Mouse (Mus musculus) erythroblast, embryonic 14.5 days (primary cell): ENCODE data around the gene Esyt3.

Experiments used
- GATA1 ChIP-seq: IDR thresholded peaks from 2 replicates; pipeline ENCODE4 v1.6.1; 2012; ENCODE audit warnings: low read length, inconsistent platforms, mixed read lengths
- TAL1 ChIP-seq: IDR thresholded peaks from 3 replicates; pipeline ENCODE4 v1.6.1; 2012; ENCODE audit warnings: low read length, inconsistent platforms, mixed read lengths

DNA sequence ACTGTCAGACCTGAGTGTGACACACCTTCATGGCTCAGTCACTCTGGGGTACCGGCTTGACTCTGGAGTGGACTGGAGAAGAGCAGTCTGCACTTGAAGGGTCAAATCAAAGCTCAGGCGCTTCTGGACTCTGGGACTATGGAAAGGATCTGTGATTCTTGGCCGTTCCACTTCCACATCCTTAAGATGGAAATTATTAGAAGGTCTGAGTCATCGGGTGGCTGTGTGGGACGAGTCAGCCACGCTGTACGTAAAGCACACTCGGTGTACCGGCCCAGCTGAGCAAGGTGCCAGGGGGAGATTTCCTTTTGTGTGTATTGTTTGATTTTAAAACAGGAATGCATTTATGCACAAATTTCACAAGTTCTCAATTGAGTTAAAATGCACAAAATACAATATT lies 3.6 kb upstream of the Esyt3 start:
- TF ChIP-seq GATA1 (no peak), TAL1 (no peak)
